Mouse (Mus musculus) hindbrain, postnatal 0 days (tissue): ENCODE measurements around the gene Ppp1r1b. TPM values are rescaled to one million over a fixed set of nuclear protein-coding genes. Genes with fewer than 3 reads are reported as not detected.

Experiments
- ATAC-seq: fragments of 200-750 bp; cut with Nextera tagmentation; 2 replicates; pipeline ENCODE4 v1.8.0; 2017; ENCODE audit warnings: mild to moderate bottlenecking, moderate TSS enrichment, moderate library complexity
- DNase-seq: peaks from one replicate; pipeline ENCODE4 v3.0.0-alpha.2; 2015; ENCODE audit warnings: low spot score
- H3K27ac ChIP-seq: fragments of 300-500 bp; sonication (generic); 2 replicates; pipeline ENCODE4 v1.5.1; 2014; ENCODE audit warnings: mild to moderate bottlenecking
- H3K27me3 ChIP-seq: fragments of 300-500 bp; sonication (generic); 2 replicates; pipeline ENCODE4 v1.6.1; 2014; ENCODE audit warnings: low read length, mixed read lengths; ENCODE audit not compliant: insufficient read depth
- H3K36me3 ChIP-seq: fragments of 300-500 bp; sonication (generic); 2 replicates; pipeline ENCODE4 v1.6.1; 2014; ENCODE audit warnings: low read length, mixed read lengths; ENCODE audit not compliant: insufficient read depth
- H3K4me1 ChIP-seq: fragments of 300-500 bp; sonication (generic); 2 replicates; pipeline ENCODE4 v1.6.1; 2014; ENCODE audit warnings: antibody characterized with exemption, low read length, mixed read lengths; ENCODE audit not compliant: insufficient read depth
- H3K4me2 ChIP-seq: fragments of 300-500 bp; sonication (generic); 2 replicates; pipeline ENCODE4 v1.6.1; 2014; ENCODE audit warnings: low read depth, mild to moderate bottlenecking, low read length, moderate library complexity, mixed read lengths
- H3K4me3 ChIP-seq: fragments of 300-500 bp; sonication (generic); 2 replicates; pipeline ENCODE4 v1.5.1; 2014; ENCODE audit warnings: low read length
- H3K9ac ChIP-seq: fragments of 300-500 bp; sonication (generic); replicated peaks from 2 replicates; pipeline ENCODE4 v1.6.1; 2014; ENCODE audit warnings: mild to moderate bottlenecking, low read length, moderate library complexity, mixed read lengths
- H3K9me3 ChIP-seq: fragments of 300-500 bp; sonication (generic); 2 replicates; pipeline ENCODE4 v1.6.1; 2016; ENCODE audit warnings: low read length, mixed read lengths
- CTCF ChIP-seq: IDR thresholded peaks from 2 replicates; pipeline ENCODE4 v1.5.1; 2016; ENCODE audit warnings: antibody characterized with exemption, control low read depth, low read depth
- WGBS: fragments of 180-500 bp; shearing (Covaris S2); extraction: QIAGEN DNeasy Blood & Tissue Kit; methylation state at CpG from one replicate; pipeline ENCODE4 v1.1.7; 2014; 5-methylcytosine and 5-hydroxymethylcytosine counted together
- polyA plus RNA-seq: library from polyadenylated mRNA; unstranded; fragments of >200 nt; fragmentation: Nextera tagmentation; extraction: Ambion mirVana; gene quantifications from 2 replicates; pipeline ENCODE4 v1.2.1, GENCODE M21; 2015
- total RNA-seq: library from RNA; depleted of rRNA; stranded (reverse); fragments of >200 nt; gene quantifications from 2 replicates; pipeline ENCODE4 v1.2.3, GENCODE M21; 2014

Gene Ppp1r1b
- total and polyA plus RNA-seq, 2 experiments from 2014 or later: 3.5 to 18.0 TPM

- no peak for TF ChIP-seq CTCF
- Histone ChIP-seq H3K27ac (peak overlapping the region; percentile 64), H3K4me3 (no peak overlapping the region), H3K9ac (peak overlapping the region; percentile 33; the same call in 1 of the 2 replicates), H3K9me3 (no peaks in the 10 kb centered on the region), H3K4me2 (no peak overlapping the region), H3K36me3 (no peaks in the 10 kb centered on the region), H3K4me1 (peaks cover 7% of the 10 kb centered on the region), H3K27me3 (no peaks in the 10 kb centered on the region)
- DNase-seq (peak; percentile 47), ATAC-seq (peak; percentile 41)
- WGBS: 22% methylated on average over 9 of the region's 9 CpGs
These were observed 12.8 kb downstream of the Ppp1r1b start for GRCm38 (mm10) chr11:98360866-98361521.

GRCm38 (mm10) chr11:98363817-98364216 is 15.6 kb downstream of the Ppp1r1b start:
- Histone ChIP-seq H3K4me1 (peaks cover 7% of the 10 kb centered on the region), H3K27ac (no peak overlapping the region), H3K4me2 (no peak overlapping the region), H3K9ac (no peak overlapping the region), H3K9me3 (no peaks in the 10 kb centered on the region), H3K4me3 (no peak overlapping the region), H3K27me3 (no peaks in the 10 kb centered on the region), H3K36me3 (no peaks in the 10 kb centered on the region)
- TF ChIP-seq CTCF: no peak
- no peak for ATAC-seq
- DNase-seq: no peak
- WGBS: 84% methylated on average over 5 of the region's 5 CpGs

- Histone ChIP-seq H3K9me3 (no peaks in the 10 kb centered on the region), H3K27me3 (no peaks in the 10 kb centered on the region), H3K9ac (no peak overlapping the region), H3K4me3 (no peak overlapping the region), H3K36me3 (no peaks in the 10 kb centered on the region), H3K4me2 (no peak overlapping the region), H3K4me1 (peaks cover 1% of the 10 kb centered on the region), H3K27ac (no peak overlapping the region)
- no peak for DNase-seq
- WGBS: 93% methylated on average over 5 of the region's 5 CpGs
- no peak for ATAC-seq
- no peak for TF ChIP-seq CTCF
These were observed 16.2 kb downstream of the Ppp1r1b start for GRCm38 (mm10) chr11:98364410-98364809.

GRCm38 (mm10) chr11:98366290-98366689 is 18.1 kb downstream of the Ppp1r1b start:
- Histone ChIP-seq H3K9ac (no peak overlapping the region), H3K4me1 (no peaks in the 10 kb centered on the region; the same call in 1 of the 2 replicates), H3K9me3 (no peaks in the 10 kb centered on the region), H3K4me2 (no peak overlapping the region), H3K27me3 (no peaks in the 10 kb centered on the region), H3K4me3 (no peak overlapping the region), H3K36me3 (no peaks in the 10 kb centered on the region), H3K27ac (no peak overlapping the region)
- DNase-seq (no peak), ATAC-seq (no peak)
- no peak for TF ChIP-seq CTCF
- WGBS: 82% methylated on average over 10 of the region's 10 CpGs

GRCm38 (mm10) chr11:98367171-98367862 is 19.1 kb downstream of the Ppp1r1b start:
- DNase-seq (no peak), ATAC-seq (no peak)
- Histone ChIP-seq H3K36me3 (no peaks in the 10 kb centered on the region), H3K4me2 (no peak overlapping the region), H3K27me3 (no peaks in the 10 kb centered on the region), H3K4me1 (peaks cover 6% of the 10 kb centered on the region; the same call in 1 of the 2 replicates), H3K9ac (no peak overlapping the region), H3K9me3 (no peaks in the 10 kb centered on the region), H3K4me3 (no peak overlapping the region), H3K27ac (no peak overlapping the region)
- TF ChIP-seq CTCF: no peak
- WGBS: 67% methylated on average over 10 of the region's 10 CpGs

- no peaks in the 10 kb centered on the region for H3K9me3 ChIP-seq
- TF ChIP-seq CTCF: no peak
- no peak overlapping the region for H3K9ac ChIP-seq
- WGBS: 80% methylated on average over 7 of the region's 7 CpGs
- DNase-seq: no peak
- no peak overlapping the region for H3K27ac ChIP-seq
- no peaks in the 10 kb centered on the region for H3K27me3 ChIP-seq
- H3K4me1 ChIP-seq: peaks cover 6% of the 10 kb centered on the region; the same call in 1 of the 2 replicates
- H3K4me2 ChIP-seq: no peak overlapping the region
- H3K4me3 ChIP-seq: no peak overlapping the region
- H3K36me3 ChIP-seq: no peaks in the 10 kb centered on the region
- no peak for ATAC-seq
These were observed 19.6 kb downstream of the Ppp1r1b start for GRCm38 (mm10) chr11:98367863-98368186.

- no peak for ATAC-seq
- no peaks in the 10 kb centered on the region for H3K9me3 ChIP-seq
- 74% methylated on average over 6 of the region's 6 CpGs for WGBS
These were observed 21.1 kb downstream of the Ppp1r1b start for GRCm38 (mm10) chr11:98369337-98369736.

More at GRCm38 (mm10) chr11:98369337-98369736, 21.1 kb downstream of the Ppp1r1b start:
- H3K4me2 ChIP-seq: no peak overlapping the region
- H3K4me1 ChIP-seq: peaks cover 6% of the 10 kb centered on the region; the same call in 1 of the 2 replicates
- H3K4me3 ChIP-seq: no peak overlapping the region
- no peak overlapping the region for H3K27ac ChIP-seq
- H3K27me3 ChIP-seq: no peaks in the 10 kb centered on the region
- DNase-seq: no peak
- H3K9ac ChIP-seq: no peak overlapping the region
- H3K36me3 ChIP-seq: no peaks in the 10 kb centered on the region
- no peak for TF ChIP-seq CTCF
